Mouse (Mus musculus) embryonic facial prominence, embryonic 12.5 days (tissue): ENCODE results near the gene Cmc2. TPM values are rescaled to one million over a fixed set of nuclear protein-coding genes. Genes with fewer than 3 reads are reported as not detected.

Source experiments
- ATAC-seq: fragments of 200-750 bp; cut with Nextera tagmentation; 2 replicates; pipeline ENCODE4 v1.8.0; 2017; ENCODE audit not compliant: insufficient number of reproducible peaks, insufficient read depth, low FRiP score, low TSS enrichment
- H3K27ac ChIP-seq: fragments of 300-500 bp; sonication (generic); 2 replicates; pipeline ENCODE4 v1.5.1; 2016; ENCODE audit warnings: mild to moderate bottlenecking
- H3K27me3 ChIP-seq: fragments of 300-500 bp; sonication (generic); 2 replicates; pipeline ENCODE4 v1.6.1; 2016; ENCODE audit warnings: mild to moderate bottlenecking, moderate library complexity
- H3K36me3 ChIP-seq: fragments of 300-500 bp; sonication (generic); 2 replicates; pipeline ENCODE4 v1.6.1; 2016; ENCODE audit warnings: mild to moderate bottlenecking
- H3K4me1 ChIP-seq: fragments of 300-500 bp; sonication (generic); 2 replicates; pipeline ENCODE4 v1.6.1; 2016
- H3K4me2 ChIP-seq: fragments of 300-500 bp; sonication (generic); replicated peaks from 2 replicates; pipeline ENCODE4 v1.6.1; 2016; ENCODE audit warnings: mild to moderate bottlenecking, moderate library complexity
- H3K4me3 ChIP-seq: fragments of 300-500 bp; sonication (generic); 2 replicates; pipeline ENCODE4 v1.5.1; 2016; ENCODE audit warnings: mild to moderate bottlenecking
- H3K9ac ChIP-seq: fragments of 300-500 bp; sonication (generic); 2 replicates; pipeline ENCODE4 v1.6.1; 2016; ENCODE audit warnings: mild to moderate bottlenecking, moderate library complexity
- H3K9me3 ChIP-seq: fragments of 300-500 bp; sonication (generic); 2 replicates; pipeline ENCODE4 v1.6.1; 2016; ENCODE audit warnings: mild to moderate bottlenecking, moderate library complexity
- WGBS: fragments of 180-500 bp; shearing (Covaris S2); methylation state at CpG from one replicate; pipeline ENCODE4 v1.1.7; 2016; 5-methylcytosine and 5-hydroxymethylcytosine counted together
- polyA plus RNA-seq: library from polyadenylated mRNA; unstranded; fragments of >200 nt; fragmentation: Nextera tagmentation; extraction: Ambion mirVana; gene quantifications from 2 replicates; pipeline ENCODE4 v1.2.1, GENCODE M21; 2016

The Cmc2 gene
- polyA plus RNA-seq, 1 experiment from 2014 or later, result 79.6 TPM

DNA sequence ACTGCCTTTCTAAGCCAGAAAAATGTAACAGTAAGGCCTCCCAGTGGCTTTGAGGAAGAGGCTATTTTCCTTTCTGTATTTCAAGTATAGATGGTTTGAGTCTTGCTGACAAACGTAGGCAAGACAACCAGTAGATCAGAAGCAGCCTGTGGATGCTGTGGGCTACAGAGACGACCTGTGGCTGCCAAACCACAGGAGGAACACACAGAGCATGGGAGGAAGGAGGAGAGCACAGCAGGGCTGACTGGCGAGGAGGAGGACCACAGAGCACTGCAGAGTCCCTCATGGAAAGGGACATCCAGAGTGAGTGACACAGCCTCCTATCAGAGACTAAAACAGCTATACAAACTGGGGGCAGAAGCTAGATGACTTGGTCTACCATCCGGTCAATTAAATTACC lies 16.0 kb downstream of the Cmc2 start:
- H3K4me3 ChIP-seq, result no peak overlapping the region
- 85% methylated on average over 4 of the region's 4 CpGs for WGBS
- no peaks in the 10 kb centered on the region for H3K27me3 ChIP-seq
- H3K9me3 ChIP-seq, result no peaks in the 10 kb centered on the region
- peaks cover 10% of the 10 kb centered on the region for H3K36me3 ChIP-seq
- no peak for ATAC-seq
- H3K4me2 ChIP-seq, result no peak overlapping the region
- no peak overlapping the region for H3K9ac ChIP-seq
- no peak overlapping the region for H3K27ac ChIP-seq
- H3K4me1 ChIP-seq, result no peaks in the 10 kb centered on the region

DNA sequence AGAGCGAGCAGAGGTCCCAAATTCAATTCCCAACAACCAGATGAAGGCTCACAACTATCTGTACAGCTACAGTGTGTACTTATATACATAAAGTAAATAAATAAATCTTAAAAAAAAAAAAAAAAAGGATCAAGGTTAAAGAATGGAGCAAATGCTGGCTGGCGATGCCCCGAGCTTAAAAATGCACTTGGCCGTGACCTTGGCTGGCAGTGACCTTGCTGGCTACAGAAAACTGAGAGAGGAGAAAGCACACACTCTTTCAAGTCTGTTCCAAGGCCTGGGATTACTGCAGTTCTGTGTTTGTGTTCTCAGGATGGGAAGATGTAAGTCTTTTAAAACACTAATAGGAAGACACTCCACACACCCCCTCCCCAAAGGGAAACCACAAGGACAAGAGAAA lies 16.5 kb downstream of the Cmc2 start:
- H3K4me1 ChIP-seq, result no peaks in the 10 kb centered on the region
- ATAC-seq, result no peak

DNA sequence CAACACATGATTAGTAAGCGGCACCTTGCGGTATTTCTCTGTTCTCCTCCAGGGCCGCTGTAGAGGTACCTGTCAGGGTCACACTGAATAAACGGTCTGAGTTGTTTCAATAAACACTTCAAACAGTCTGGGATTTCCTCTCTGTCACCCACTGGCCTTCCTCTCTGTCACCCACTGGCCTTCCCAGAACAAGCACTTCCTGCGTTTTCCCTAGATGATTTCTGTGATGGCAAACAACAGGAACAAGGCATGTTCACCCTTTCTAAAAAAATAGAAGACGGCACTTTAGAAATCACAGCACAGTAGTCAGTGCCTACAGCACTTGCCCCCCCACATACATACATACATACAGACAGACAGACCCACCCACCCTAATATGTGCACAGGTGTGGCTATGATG lies 25.7 kb downstream of the Cmc2 start:
- 94% methylated on average over 6 of the region's 6 CpGs for WGBS
- no peak overlapping the region for H3K4me3 ChIP-seq

More for the DNA sequence above, 16.5 kb downstream of the Cmc2 start:
- no peaks in the 10 kb centered on the region for H3K9me3 ChIP-seq
- no peak overlapping the region for H3K9ac ChIP-seq
- H3K4me2 ChIP-seq, result no peak overlapping the region
- no peaks in the 10 kb centered on the region for H3K27me3 ChIP-seq
- 96% methylated on average over 4 of the region's 4 CpGs for WGBS
- H3K36me3 ChIP-seq, result peaks cover 10% of the 10 kb centered on the region
- H3K4me3 ChIP-seq, result no peak overlapping the region
- H3K27ac ChIP-seq, result no peak overlapping the region

DNA sequence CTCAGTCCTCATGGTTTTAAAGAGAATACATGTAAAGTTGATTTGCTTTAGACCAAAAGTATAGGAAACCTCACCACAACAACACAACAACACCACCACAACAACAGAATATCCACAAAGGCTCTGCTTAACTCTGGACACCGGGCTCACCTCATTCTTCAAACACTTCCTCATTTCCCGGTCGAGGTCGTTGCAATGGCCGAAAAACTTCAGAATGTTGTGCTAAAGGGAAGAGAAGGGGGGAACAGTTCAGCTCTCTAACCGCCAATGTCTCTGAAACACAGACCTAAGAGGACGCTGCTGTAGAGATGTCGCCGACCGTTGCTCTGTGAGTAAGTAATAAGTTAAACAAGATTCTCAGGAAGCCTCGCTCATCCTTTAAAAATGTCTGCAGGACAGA lies 27.3 kb downstream of the Cmc2 start:
- WGBS, result 91% methylated on average over 11 of the region's 11 CpGs
- H3K4me2 ChIP-seq, result no peak overlapping the region
- no peaks in the 10 kb centered on the region for H3K4me1 ChIP-seq
- no peak overlapping the region for H3K27ac ChIP-seq
- H3K27me3 ChIP-seq, result no peaks in the 10 kb centered on the region
- H3K36me3 ChIP-seq, result peaks cover 18% of the 10 kb centered on the region
- no peak overlapping the region for H3K4me3 ChIP-seq
- ATAC-seq, result no peak
- H3K9ac ChIP-seq, result no peak overlapping the region
- H3K9me3 ChIP-seq, result no peaks in the 10 kb centered on the region

More for the DNA sequence above, 25.7 kb downstream of the Cmc2 start:
- Histone ChIP-seq H3K4me1 (no peaks in the 10 kb centered on the region), H3K4me2 (no peak overlapping the region), H3K27me3 (no peaks in the 10 kb centered on the region), H3K36me3 (peaks cover 12% of the 10 kb centered on the region), H3K9ac (no peak overlapping the region), H3K9me3 (no peaks in the 10 kb centered on the region), H3K27ac (no peak overlapping the region)
- ATAC-seq, result no peak

DNA sequence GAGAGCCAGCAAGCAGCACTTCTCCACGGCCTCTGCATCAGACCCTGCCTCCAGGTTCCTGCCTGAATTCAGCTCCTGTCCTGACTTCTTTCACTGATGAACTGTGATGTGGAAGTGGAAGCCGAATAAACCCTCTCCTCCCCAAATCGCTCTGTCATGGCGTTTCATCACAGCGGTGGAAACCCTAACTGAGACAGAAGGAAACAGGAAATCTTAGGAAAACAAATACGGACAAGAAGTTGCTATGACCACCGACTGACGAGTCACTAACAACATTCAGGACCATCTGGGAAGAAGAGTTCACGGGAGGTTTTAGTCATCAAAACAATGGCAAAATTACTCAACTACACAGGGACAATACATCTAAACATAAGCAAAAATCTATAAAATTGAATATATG lies 28.6 kb downstream of the Cmc2 start:
- H3K4me3 ChIP-seq, result no peak overlapping the region
- ATAC-seq, result no peak
- peaks cover 26% of the 10 kb centered on the region for H3K36me3 ChIP-seq
- no peak overlapping the region for H3K9ac ChIP-seq
- H3K4me1 ChIP-seq, result no peaks in the 10 kb centered on the region
- 70% methylated on average over 9 of the region's 9 CpGs for WGBS
- H3K27me3 ChIP-seq, result no peaks in the 10 kb centered on the region
- H3K9me3 ChIP-seq, result no peaks in the 10 kb centered on the region
- no peak overlapping the region for H3K27ac ChIP-seq
- H3K4me2 ChIP-seq, result no peak overlapping the region

DNA sequence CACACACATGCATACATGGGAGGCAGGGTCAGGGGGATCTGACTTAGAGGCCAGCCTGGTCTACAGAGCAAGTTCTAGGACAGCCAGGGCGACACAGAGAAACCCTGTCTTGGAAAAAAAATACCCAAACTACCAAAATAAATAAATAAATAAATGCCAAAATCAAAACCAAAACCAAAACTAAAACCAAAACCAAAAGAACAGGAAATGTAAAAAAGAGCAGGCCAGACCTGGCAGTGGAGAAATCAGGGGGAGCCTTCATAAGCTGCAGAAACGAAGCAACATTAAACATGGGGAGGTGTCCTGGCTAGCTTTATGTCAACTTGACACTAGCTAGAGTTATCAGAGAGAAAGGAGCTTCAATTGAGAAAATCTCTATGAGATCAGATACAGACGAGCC lies 29.1 kb downstream of the Cmc2 start:
- H3K4me1 ChIP-seq, result no peaks in the 10 kb centered on the region
- H3K4me2 ChIP-seq, result no peak overlapping the region
- no peaks in the 10 kb centered on the region for H3K9me3 ChIP-seq
- H3K27ac ChIP-seq, result no peak overlapping the region
- 86% methylated on average over 3 of the region's 3 CpGs for WGBS
- peaks cover 26% of the 10 kb centered on the region for H3K36me3 ChIP-seq
- no peak overlapping the region for H3K9ac ChIP-seq
- no peak for ATAC-seq
- no peaks in the 10 kb centered on the region for H3K27me3 ChIP-seq
- H3K4me3 ChIP-seq, result no peak overlapping the region

DNA sequence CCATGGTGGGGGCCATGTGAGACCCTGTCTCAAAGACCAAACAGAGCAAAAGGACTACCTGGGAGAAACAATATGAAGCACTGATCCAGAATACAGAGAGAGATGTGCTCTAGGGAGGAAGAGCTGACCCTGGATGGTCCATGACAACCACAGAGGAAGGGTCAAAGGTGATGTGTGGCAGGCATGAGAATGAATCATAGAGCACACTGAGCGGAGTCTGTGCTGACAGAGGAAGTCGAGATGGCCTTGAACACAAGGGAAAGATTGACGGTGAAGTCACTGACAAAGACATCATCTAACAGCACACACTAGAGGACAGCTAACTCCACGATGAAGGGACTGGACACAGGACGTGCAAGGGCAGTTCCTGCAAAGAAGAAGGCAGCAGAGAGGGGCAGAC lies 29.8 kb downstream of the Cmc2 start:
- H3K27ac ChIP-seq, result no peak overlapping the region

DNA sequence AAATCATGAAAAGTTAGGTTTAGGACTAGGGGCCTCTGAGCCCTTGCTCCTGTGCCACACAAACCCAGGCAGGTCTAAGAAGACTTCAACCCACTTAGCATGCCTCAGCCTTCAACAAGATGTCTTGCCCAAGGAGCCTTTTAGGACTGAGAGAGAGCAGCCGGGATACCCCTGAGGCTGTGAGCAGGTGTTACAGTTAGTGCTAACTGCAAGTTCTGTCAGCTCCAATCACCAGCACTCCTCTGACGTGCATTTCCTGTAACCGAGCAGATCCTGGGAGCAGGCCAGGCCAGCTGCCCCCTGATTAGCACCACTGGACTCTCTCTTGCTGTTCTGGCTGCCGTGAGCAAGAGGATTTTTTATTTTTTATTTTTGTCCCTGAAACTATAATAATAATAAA lies 33.4 kb downstream of the Cmc2 start:
- no peak for ATAC-seq
- Histone ChIP-seq H3K4me1 (no peaks in the 10 kb centered on the region), H3K27ac (no peak overlapping the region), H3K9me3 (0 out of 2 replicates have a peak, but pooled peaks cover 5% of the 10 kb centered on the region), H3K27me3 (no peaks in the 10 kb centered on the region), H3K4me2 (no peak overlapping the region), H3K4me3 (no peak overlapping the region), H3K36me3 (peaks cover 22% of the 10 kb centered on the region; the same call in 1 of the 2 replicates), H3K9ac (no peak overlapping the region)
- 53% methylated on average over 4 of the region's 4 CpGs for WGBS

More for the DNA sequence above, 29.8 kb downstream of the Cmc2 start:
- Histone ChIP-seq H3K36me3 (peaks cover 28% of the 10 kb centered on the region), H3K9me3 (no peaks in the 10 kb centered on the region), H3K4me1 (no peaks in the 10 kb centered on the region), H3K4me2 (no peak overlapping the region), H3K27me3 (no peaks in the 10 kb centered on the region), H3K4me3 (no peak overlapping the region), H3K9ac (no peak overlapping the region)
- ATAC-seq, result no peak
- WGBS, result 88% methylated on average over 5 of the region's 5 CpGs

DNA sequence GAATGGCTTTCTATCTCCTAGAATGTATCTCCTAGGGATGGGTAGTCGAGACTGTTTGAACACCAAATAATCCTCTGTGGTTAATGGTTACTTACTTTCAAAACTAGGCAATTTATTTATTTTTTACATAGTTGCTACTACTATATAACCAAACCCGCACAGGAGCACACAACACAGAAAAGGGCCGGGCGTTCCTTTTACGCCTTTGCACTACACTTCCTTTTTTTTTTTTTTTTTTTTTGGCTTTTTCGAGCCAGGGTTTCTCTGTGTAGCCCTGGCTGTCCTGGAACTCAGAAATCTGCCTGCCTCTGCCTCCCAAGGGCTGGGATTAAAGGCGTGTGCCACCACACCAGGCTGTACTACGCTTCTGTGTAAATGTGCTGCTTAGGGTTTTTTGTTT lies 39.9 kb downstream of the Cmc2 start:
- H3K27me3 ChIP-seq, result no peaks in the 10 kb centered on the region
- H3K4me2 ChIP-seq, result no peak overlapping the region
- H3K27ac ChIP-seq, result no peak overlapping the region
- H3K9me3 ChIP-seq, result 0 out of 2 replicates have a peak, but pooled peaks cover 5% of the 10 kb centered on the region
- H3K9ac ChIP-seq, result no peak overlapping the region
- no peaks in the 10 kb centered on the region for H3K4me1 ChIP-seq
- no peak overlapping the region for H3K4me3 ChIP-seq
- no peak for ATAC-seq
- 0 out of 2 replicates have a peak, but pooled peaks cover 2% of the 10 kb centered on the region for H3K36me3 ChIP-seq
- 89% methylated on average over 8 of the region's 8 CpGs for WGBS

DNA sequence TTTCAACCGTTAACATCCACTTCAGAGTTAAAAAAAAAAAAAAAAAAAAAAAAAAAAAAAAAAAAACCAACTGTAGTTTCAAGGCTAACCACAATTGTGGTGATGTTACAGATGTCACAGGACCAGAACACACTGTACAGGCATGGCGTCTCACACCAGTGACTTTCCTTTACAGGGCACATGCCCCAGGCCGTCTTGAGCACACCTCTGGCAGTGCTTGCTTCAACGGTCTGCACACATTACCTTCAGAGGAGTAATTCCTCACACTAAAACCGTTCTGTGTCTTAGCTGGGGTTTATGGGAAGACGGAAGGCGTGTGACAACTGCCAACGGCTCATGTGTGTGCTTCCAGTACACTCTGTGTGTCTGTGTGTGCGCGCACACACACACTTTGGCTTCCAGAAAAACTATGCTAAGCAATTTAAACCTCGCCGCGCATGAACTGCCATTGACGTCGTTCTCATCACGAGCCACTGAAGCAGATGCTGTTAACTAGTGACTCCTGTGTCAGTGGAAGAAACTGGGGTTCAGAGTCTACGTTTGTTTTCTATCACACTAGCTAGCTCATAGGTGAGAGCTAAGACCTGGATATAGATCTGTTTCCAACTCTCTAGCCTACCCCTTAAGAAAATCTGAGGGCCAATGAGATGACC lies 45.3 kb downstream of the Cmc2 start:
- H3K4me2 ChIP-seq, result no peak overlapping the region
- H3K4me3 ChIP-seq, result no peak overlapping the region
- no peak overlapping the region for H3K9ac ChIP-seq
- no peaks in the 10 kb centered on the region for H3K27me3 ChIP-seq
- H3K36me3 ChIP-seq, result no peaks in the 10 kb centered on the region
- no peak overlapping the region for H3K27ac ChIP-seq
- ATAC-seq, result no peak
- WGBS, result 84% methylated on average over 17 of the region's 17 CpGs
- H3K9me3 ChIP-seq, result no peaks in the 10 kb centered on the region
- H3K4me1 ChIP-seq, result no peaks in the 10 kb centered on the region

DNA sequence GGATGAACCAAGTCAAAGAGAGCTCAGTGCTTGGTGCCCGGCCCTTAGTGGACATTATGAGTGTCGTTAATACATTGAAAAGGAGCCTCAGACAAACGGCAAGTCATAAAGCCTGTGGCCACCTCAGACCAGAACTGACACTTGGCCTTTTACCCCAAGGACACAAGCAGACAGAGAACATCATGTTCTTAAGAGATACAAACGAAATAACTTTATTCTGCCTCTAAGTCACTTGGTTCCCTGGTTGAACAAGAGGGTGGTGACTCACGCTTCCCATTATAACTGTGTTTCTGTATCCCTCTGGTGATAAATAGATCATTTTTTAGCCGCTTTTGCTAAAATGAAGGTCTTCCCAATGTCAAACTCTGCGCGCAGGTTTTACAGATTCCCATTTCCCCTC lies 47.3 kb downstream of the Cmc2 start:
- no peak overlapping the region for H3K4me3 ChIP-seq
- no peaks in the 10 kb centered on the region for H3K36me3 ChIP-seq
- no peak for ATAC-seq
- H3K9ac ChIP-seq, result no peak overlapping the region
- 82% methylated on average over 8 of the region's 8 CpGs for WGBS
- H3K27me3 ChIP-seq, result no peaks in the 10 kb centered on the region
- no peak overlapping the region for H3K4me2 ChIP-seq
- H3K27ac ChIP-seq, result no peak overlapping the region
- no peaks in the 10 kb centered on the region for H3K4me1 ChIP-seq
- H3K9me3 ChIP-seq, result no peaks in the 10 kb centered on the region

DNA sequence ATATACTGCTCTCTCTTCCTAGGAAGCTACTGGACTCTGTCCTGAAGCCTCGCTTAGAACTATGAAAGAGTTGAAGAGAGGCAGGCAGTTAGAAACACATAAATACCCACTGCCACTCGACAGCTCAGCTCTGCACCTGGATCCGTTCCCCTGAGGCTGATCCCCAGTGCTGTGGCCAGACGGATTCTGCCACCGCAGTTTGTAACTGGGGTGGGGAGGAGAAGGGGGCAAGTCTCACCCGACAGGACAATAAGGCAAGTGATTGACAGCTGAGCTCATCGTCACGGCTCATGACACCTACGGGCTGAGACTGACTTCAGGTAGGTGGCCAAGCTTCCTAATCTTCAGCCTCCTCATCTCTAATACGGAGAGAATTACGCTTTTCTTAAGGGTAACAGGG lies 47.7 kb downstream of the Cmc2 start:
- Histone ChIP-seq H3K4me2 (no peak overlapping the region), H3K36me3 (no peaks in the 10 kb centered on the region), H3K4me3 (no peak overlapping the region), H3K27ac (no peak overlapping the region), H3K9me3 (no peaks in the 10 kb centered on the region), H3K27me3 (no peaks in the 10 kb centered on the region), H3K9ac (no peak overlapping the region), H3K4me1 (no peaks in the 10 kb centered on the region)
- WGBS, result 76% methylated on average over 11 of the region's 11 CpGs
- ATAC-seq, result no peak
